Mouse (Mus musculus): Measurements from ENCODE around the gene Svep1. TPM values are rescaled to one million over a fixed set of nuclear protein-coding genes. Genes with fewer than 3 reads are reported as not detected.

Gene Svep1
- polyA plus RNA-seq, 1 experiment = 0.73 TPM

DNA sequence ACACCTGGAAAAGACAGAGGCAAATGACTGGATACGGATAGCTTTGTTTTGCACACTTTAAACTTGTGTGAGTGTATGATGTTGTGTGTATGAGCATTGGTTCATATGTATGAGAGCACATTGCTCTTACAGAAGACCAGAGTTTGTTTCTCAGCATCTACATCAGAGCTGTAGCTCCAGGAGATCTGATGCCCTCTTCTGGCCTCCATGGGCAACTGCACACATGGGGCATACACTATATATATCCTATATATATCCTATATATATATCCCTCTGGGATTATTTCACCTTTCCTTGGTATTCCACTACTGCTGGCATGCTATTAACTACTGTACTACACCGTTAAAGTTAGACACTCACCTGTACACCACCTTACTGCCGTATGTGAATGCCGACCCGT, 122.5 kb downstream of the Svep1 start:
- no peak for TF ChIP-seq MYOG (IDR thresholded peaks at IDR 0.05; ENCODE audit: control insufficient read depth, extremely low read depth, insufficient read length)
- TF ChIP-seq CEBPB (IDR thresholded peaks at IDR 0.05; ENCODE audit: low read depth) = no peak
- no peak for TF ChIP-seq USF1 (IDR thresholded peaks at IDR 0.05; ENCODE audit: low read depth)
- TF ChIP-seq MAX (IDR thresholded peaks at IDR 0.05) = no peak
- no peak for TF ChIP-seq FOSL1 (IDR thresholded peaks at IDR 0.05; ENCODE audit: insufficient read depth, low read length, poor library complexity, severe bottlenecking)
- no peak for TF ChIP-seq CTCF (IDR thresholded peaks at IDR 0.05; ENCODE audit: control insufficient read depth, insufficient read depth, insufficient read length)
- no peak for TF ChIP-seq MYOD1 (IDR thresholded peaks at IDR 0.05; ENCODE audit: control insufficient read depth, insufficient read length, low read depth)

DNA sequence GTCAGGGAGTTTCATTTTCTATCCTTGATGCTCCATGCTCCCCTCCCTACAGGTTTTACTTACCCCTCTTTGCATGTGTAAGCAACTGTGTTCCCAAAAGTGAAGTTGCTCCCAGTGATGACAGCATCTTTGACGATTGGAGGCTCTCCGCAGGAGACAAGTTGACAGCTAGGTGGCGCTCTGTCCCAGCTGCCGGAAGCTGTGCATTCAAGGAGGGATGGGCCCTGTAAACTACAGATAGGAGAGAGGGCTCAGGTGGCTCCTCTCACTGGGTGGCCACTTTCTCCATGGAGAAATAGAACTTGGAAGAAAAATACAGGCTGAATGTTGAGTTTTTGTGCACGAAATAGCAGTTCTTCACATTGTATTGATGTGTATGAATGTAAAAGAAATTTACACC, 124.1 kb downstream of the Svep1 start:
- Histone ChIP-seq H3K4me3 (ENCODE audit: insufficient read depth, poor library complexity, severe bottlenecking) (no peak overlapping the region), H3K79me3 (ENCODE audit: low read depth) (no peaks in the 10 kb centered on the region), H3K36me3 (ENCODE audit: control insufficient read depth, insufficient read depth) (no peaks in the 10 kb centered on the region), H3K27me3 (ENCODE audit: control insufficient read depth, insufficient read depth, insufficient read length) (no peaks in the 10 kb centered on the region), H3K79me2 (ENCODE audit: control insufficient read depth, insufficient read depth) (no peaks in the 10 kb centered on the region), H3ac (ENCODE audit: control insufficient read depth, insufficient read length, low read depth) (no peak overlapping the region)
- TF ChIP-seq MYOG (IDR thresholded peaks at IDR 0.05; ENCODE audit: control insufficient read depth, extremely low read depth, insufficient read length) = no peak
- TF ChIP-seq CTCF (IDR thresholded peaks at IDR 0.05; ENCODE audit: control insufficient read depth, insufficient read depth, insufficient read length) = peak; percentile 86

More for the DNA sequence above, 122.5 kb downstream of the Svep1 start:
- Histone ChIP-seq H3K27me3 (ENCODE audit: control insufficient read depth, insufficient read depth, insufficient read length) (no peaks in the 10 kb centered on the region), H3K79me3 (ENCODE audit: low read depth) (no peaks in the 10 kb centered on the region), H3ac (ENCODE audit: control insufficient read depth, insufficient read length, low read depth) (no peak overlapping the region), H3K79me2 (ENCODE audit: control insufficient read depth, insufficient read depth) (no peaks in the 10 kb centered on the region), H3K4me3 (ENCODE audit: insufficient read depth, poor library complexity, severe bottlenecking) (no peak overlapping the region), H3K36me3 (ENCODE audit: control insufficient read depth, insufficient read depth) (no peaks in the 10 kb centered on the region)

GRCm38 (mm10) chr4:58079631-58080030, 127.0 kb downstream of the Svep1 start:
- Histone ChIP-seq H3K79me2 (ENCODE audit: control insufficient read depth, insufficient read depth) (no peaks in the 10 kb centered on the region), H3K36me3 (ENCODE audit: control insufficient read depth, insufficient read depth) (no peaks in the 10 kb centered on the region), H3ac (ENCODE audit: control insufficient read depth, insufficient read length, low read depth) (no peak overlapping the region), H3K27me3 (ENCODE audit: control insufficient read depth, insufficient read depth, insufficient read length) (no peaks in the 10 kb centered on the region), H3K79me3 (ENCODE audit: low read depth) (no peaks in the 10 kb centered on the region), H3K4me3 (ENCODE audit: insufficient read depth, poor library complexity, severe bottlenecking) (no peak overlapping the region)
- TF ChIP-seq FOSL1 (IDR thresholded peaks at IDR 0.05; ENCODE audit: insufficient read depth, low read length, poor library complexity, severe bottlenecking) = no peak
- TF ChIP-seq USF1 (IDR thresholded peaks at IDR 0.05; ENCODE audit: low read depth) = no peak
- peak; percentile 26 for TF ChIP-seq CTCF (IDR thresholded peaks at IDR 0.05; ENCODE audit: control insufficient read depth, insufficient read depth, insufficient read length)
- no peak for TF ChIP-seq MYOG (IDR thresholded peaks at IDR 0.05; ENCODE audit: control insufficient read depth, extremely low read depth, insufficient read length)
- TF ChIP-seq MYOD1 (IDR thresholded peaks at IDR 0.05; ENCODE audit: control insufficient read depth, insufficient read length, low read depth) = no peak
- no peak for TF ChIP-seq MAX (IDR thresholded peaks at IDR 0.05)

- no peak overlapping the region for H3K4me3 ChIP-seq (ENCODE audit: insufficient read depth, poor library complexity, severe bottlenecking)
- H3K79me2 ChIP-seq (ENCODE audit: control insufficient read depth, insufficient read depth) = no peaks in the 10 kb centered on the region
- TF ChIP-seq FOSL1 (IDR thresholded peaks at IDR 0.05; ENCODE audit: insufficient read depth, low read length, poor library complexity, severe bottlenecking) (no peak), MYOG (IDR thresholded peaks at IDR 0.05; ENCODE audit: control insufficient read depth, extremely low read depth, insufficient read length) (no peak), MAX (IDR thresholded peaks at IDR 0.05) (no peak), CEBPB (IDR thresholded peaks at IDR 0.05; ENCODE audit: low read depth) (no peak), MYOD1 (IDR thresholded peaks at IDR 0.05; ENCODE audit: control insufficient read depth, insufficient read length, low read depth) (no peak), USF1 (IDR thresholded peaks at IDR 0.05; ENCODE audit: low read depth) (no peak), CTCF (IDR thresholded peaks at IDR 0.05; ENCODE audit: control insufficient read depth, insufficient read depth, insufficient read length) (no peak)
Observed at GRCm38 (mm10) chr4:58077950-58078349, 128.7 kb downstream of the Svep1 start.

DNA sequence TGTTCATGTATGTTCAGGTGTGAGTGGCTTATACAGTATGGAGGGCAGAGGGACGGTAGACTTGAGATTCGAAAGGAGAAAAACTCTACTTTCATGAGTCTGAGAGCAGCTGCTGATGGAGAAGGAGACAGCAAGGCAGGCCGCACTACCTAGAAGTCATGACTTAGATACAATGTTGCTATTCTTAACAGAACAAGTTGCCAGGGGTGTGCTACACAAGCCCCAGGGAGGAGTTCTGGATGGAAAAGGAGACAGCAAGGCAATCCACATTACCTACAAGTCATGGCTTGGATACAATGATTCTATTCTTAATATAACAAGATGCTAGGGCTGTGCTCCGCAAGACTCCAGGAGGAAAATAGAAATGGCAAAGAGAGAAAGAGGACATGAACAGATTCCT, 129.1 kb downstream of the Svep1 start:
- Histone ChIP-seq H3K79me3 (ENCODE audit: low read depth) (no peaks in the 10 kb centered on the region), H3K4me3 (ENCODE audit: insufficient read depth, poor library complexity, severe bottlenecking) (no peak overlapping the region), H3K27me3 (ENCODE audit: control insufficient read depth, insufficient read depth, insufficient read length) (no peaks in the 10 kb centered on the region), H3K79me2 (ENCODE audit: control insufficient read depth, insufficient read depth) (no peaks in the 10 kb centered on the region), H3ac (ENCODE audit: control insufficient read depth, insufficient read length, low read depth) (no peak overlapping the region), H3K36me3 (ENCODE audit: control insufficient read depth, insufficient read depth) (no peaks in the 10 kb centered on the region)
- TF ChIP-seq MYOG (IDR thresholded peaks at IDR 0.05; ENCODE audit: control insufficient read depth, extremely low read depth, insufficient read length) = no peak
- no peak for TF ChIP-seq CEBPB (IDR thresholded peaks at IDR 0.05; ENCODE audit: low read depth)

More at GRCm38 (mm10) chr4:58077950-58078349, 128.7 kb downstream of the Svep1 start:
- Histone ChIP-seq H3K79me3 (ENCODE audit: low read depth) (no peaks in the 10 kb centered on the region), H3ac (ENCODE audit: control insufficient read depth, insufficient read length, low read depth) (no peak overlapping the region), H3K36me3 (ENCODE audit: control insufficient read depth, insufficient read depth) (no peaks in the 10 kb centered on the region), H3K27me3 (ENCODE audit: control insufficient read depth, insufficient read depth, insufficient read length) (no peaks in the 10 kb centered on the region)

GRCm38 (mm10) chr4:58072888-58073287, 133.8 kb downstream of the Svep1 start:
- no peak overlapping the region for H3K4me3 ChIP-seq (ENCODE audit: insufficient read depth, poor library complexity, severe bottlenecking)
- H3K36me3 ChIP-seq (ENCODE audit: control insufficient read depth, insufficient read depth) = no peaks in the 10 kb centered on the region
- H3K79me2 ChIP-seq (ENCODE audit: control insufficient read depth, insufficient read depth) = no peaks in the 10 kb centered on the region
- no peak overlapping the region for H3ac ChIP-seq (ENCODE audit: control insufficient read depth, insufficient read length, low read depth)
- no peaks in the 10 kb centered on the region for H3K27me3 ChIP-seq (ENCODE audit: control insufficient read depth, insufficient read depth, insufficient read length)
- TF ChIP-seq MYOD1 (IDR thresholded peaks at IDR 0.05; ENCODE audit: control insufficient read depth, insufficient read length, low read depth) = no peak
- no peak for TF ChIP-seq FOSL1 (IDR thresholded peaks at IDR 0.05; ENCODE audit: insufficient read depth, low read length, poor library complexity, severe bottlenecking)
- TF ChIP-seq CTCF (IDR thresholded peaks at IDR 0.05; ENCODE audit: control insufficient read depth, insufficient read depth, insufficient read length) = no peak
- TF ChIP-seq MYOG (IDR thresholded peaks at IDR 0.05; ENCODE audit: control insufficient read depth, extremely low read depth, insufficient read length) = no peak
- no peak for TF ChIP-seq USF1 (IDR thresholded peaks at IDR 0.05; ENCODE audit: low read depth)
- no peak for TF ChIP-seq MAX (IDR thresholded peaks at IDR 0.05)
- no peak for TF ChIP-seq CEBPB (IDR thresholded peaks at IDR 0.05; ENCODE audit: low read depth)
- no peaks in the 10 kb centered on the region for H3K79me3 ChIP-seq (ENCODE audit: low read depth)
